Mouse (Mus musculus): ENCODE results near the gene Ddx39b. TPM values are rescaled to one million over a fixed set of nuclear protein-coding genes. Genes with fewer than 3 reads are reported as not detected.

The Ddx39b gene
- polyA plus RNA-seq, 1 experiment: 304 TPM

- Histone ChIP-seq H3K4me3 (replicated peaks; ENCODE audit: extremely low read depth, low read depth, low read length) (no peak overlapping the region), H3K4me1 (ENCODE audit: control insufficient read depth, insufficient read depth, low read length) (0 out of 2 replicates have a peak, but pooled peaks cover 7% of the 10 kb centered on the region)
- TF ChIP-seq CTCF (IDR thresholded peaks at IDR 0.05; ENCODE audit: insufficient read depth, low read length): no peak
- no peak for TF ChIP-seq POLR2A (IDR thresholded peaks at IDR 0.05; ENCODE audit: borderline replicate concordance, extremely low read depth, low read depth, low read length)
- no peak for DNase-seq
- WGBS: 92% methylated on average over 5 of the region's 5 CpGs
These were observed 28.5 kb upstream of the Ddx39b start for GRCm38 (mm10) chr17:35213071-35213470.

GRCm38 (mm10) chr17:35218516-35219193 is 22.9 kb upstream of the Ddx39b start:
- WGBS: 44% methylated on average over 18 of the region's 18 CpGs

GRCm38 (mm10) chr17:35219601-35220041 is 21.9 kb upstream of the Ddx39b start:
- WGBS: 42% methylated on average over 6 of the region's 6 CpGs
- no peak overlapping the region for H3K4me3 ChIP-seq (replicated peaks; ENCODE audit: extremely low read depth, low read depth, low read length)
- TF ChIP-seq POLR2A (IDR thresholded peaks at IDR 0.05; ENCODE audit: borderline replicate concordance, extremely low read depth, low read depth, low read length) (no peak), CTCF (IDR thresholded peaks at IDR 0.05; ENCODE audit: insufficient read depth, low read length) (no peak)
- peaks cover 20% of the 10 kb centered on the region for H3K4me1 ChIP-seq (ENCODE audit: control insufficient read depth, insufficient read depth, low read length)
- DNase-seq: no peak

More at GRCm38 (mm10) chr17:35218516-35219193, 22.9 kb upstream of the Ddx39b start:
- TF ChIP-seq CTCF (IDR thresholded peaks at IDR 0.05; ENCODE audit: insufficient read depth, low read length) (no peak), POLR2A (IDR thresholded peaks at IDR 0.05; ENCODE audit: borderline replicate concordance, extremely low read depth, low read depth, low read length) (no peak)
- no peak for DNase-seq
- H3K4me3 ChIP-seq (replicated peaks; ENCODE audit: extremely low read depth, low read depth, low read length): no peak overlapping the region
- peaks cover 20% of the 10 kb centered on the region for H3K4me1 ChIP-seq (ENCODE audit: control insufficient read depth, insufficient read depth, low read length)

- no peak within 1 kb of the TSS for H3K4me3 ChIP-seq (replicated peaks; ENCODE audit: extremely low read depth, low read depth, low read length)
- peaks cover 20% of the 10 kb centered on the region for H3K4me1 ChIP-seq (ENCODE audit: control insufficient read depth, insufficient read depth, low read length)
- no peak for TF ChIP-seq CTCF (IDR thresholded peaks at IDR 0.05; ENCODE audit: insufficient read depth, low read length)
- no peak for DNase-seq
- 41% methylated on average over 28 of the region's 28 CpGs for WGBS
These were observed 21.2 kb upstream of the Ddx39b start, which contains the start of gene Gm16181 for GRCm38 (mm10) chr17:35220156-35220952. Gm16181 (plus strand) TSS chr17:35220834.

GRCm38 (mm10) chr17:35222299-35222698 is 19.2 kb upstream of the Ddx39b start:
- TF ChIP-seq POLR2A (IDR thresholded peaks at IDR 0.05; ENCODE audit: borderline replicate concordance, extremely low read depth, low read depth, low read length): no peak
- TF ChIP-seq CTCF (IDR thresholded peaks at IDR 0.05; ENCODE audit: insufficient read depth, low read length): no peak
- 41% methylated on average over 6 of the region's 6 CpGs for WGBS
- peaks cover 23% of the 10 kb centered on the region for H3K4me1 ChIP-seq (ENCODE audit: control insufficient read depth, insufficient read depth, low read length)
- no peak for DNase-seq
- H3K4me3 ChIP-seq (replicated peaks; ENCODE audit: extremely low read depth, low read depth, low read length): no peak overlapping the region

GRCm38 (mm10) chr17:35224641-35225040 is 16.9 kb upstream of the Ddx39b start:
- TF ChIP-seq CTCF (IDR thresholded peaks at IDR 0.05; ENCODE audit: insufficient read depth, low read length) (no peak), POLR2A (IDR thresholded peaks at IDR 0.05; ENCODE audit: borderline replicate concordance, extremely low read depth, low read depth, low read length) (no peak)
- 96% methylated on average over 4 of the region's 4 CpGs for WGBS
- no peak for DNase-seq
- H3K4me3 ChIP-seq (replicated peaks; ENCODE audit: extremely low read depth, low read depth, low read length): no peak overlapping the region
- H3K4me1 ChIP-seq (ENCODE audit: control insufficient read depth, insufficient read depth, low read length): peaks cover 21% of the 10 kb centered on the region

- TF ChIP-seq POLR2A (IDR thresholded peaks at IDR 0.05; ENCODE audit: borderline replicate concordance, extremely low read depth, low read depth, low read length) (no peak), CTCF (IDR thresholded peaks at IDR 0.05; ENCODE audit: insufficient read depth, low read length) (no peak)
- Histone ChIP-seq H3K4me1 (ENCODE audit: control insufficient read depth, insufficient read depth, low read length) (peaks cover 14% of the 10 kb centered on the region), H3K4me3 (replicated peaks; ENCODE audit: extremely low read depth, low read depth, low read length) (no peak overlapping the region)
- DNase-seq: no peak
- 88% methylated on average over 5 of the region's 5 CpGs for WGBS
These were observed 16.1 kb upstream of the Ddx39b start for GRCm38 (mm10) chr17:35225456-35225855.

- DNase-seq: no peak
- Histone ChIP-seq H3K4me1 (ENCODE audit: control insufficient read depth, insufficient read depth, low read length) (peaks cover 10% of the 10 kb centered on the region), H3K4me3 (replicated peaks; ENCODE audit: extremely low read depth, low read depth, low read length) (no peak overlapping the region)
- TF ChIP-seq CTCF (IDR thresholded peaks at IDR 0.05; ENCODE audit: insufficient read depth, low read length) (no peak), POLR2A (IDR thresholded peaks at IDR 0.05; ENCODE audit: borderline replicate concordance, extremely low read depth, low read depth, low read length) (no peak)
- 63% methylated on average over 14 of the region's 14 CpGs for WGBS
These were observed 14.9 kb upstream of the Ddx39b start for GRCm38 (mm10) chr17:35226561-35227046.

- no peak overlapping the region for H3K4me3 ChIP-seq (replicated peaks; ENCODE audit: extremely low read depth, low read depth, low read length)
- no peak for DNase-seq
- TF ChIP-seq POLR2A (IDR thresholded peaks at IDR 0.05; ENCODE audit: borderline replicate concordance, extremely low read depth, low read depth, low read length) (no peak), CTCF (IDR thresholded peaks at IDR 0.05; ENCODE audit: insufficient read depth, low read length) (no peak)
- 83% methylated on average over 10 of the region's 10 CpGs for WGBS
- peaks cover 10% of the 10 kb centered on the region; the same call in 1 of the 2 replicates for H3K4me1 ChIP-seq (ENCODE audit: control insufficient read depth, insufficient read depth, low read length)
These were observed 10.5 kb upstream of the Ddx39b start for GRCm38 (mm10) chr17:35231022-35231421.
